Mouse (Mus musculus) liver, embryonic 14.5 days (tissue): ENCODE measurements at regions not wholly inside any gene's neighbourhood (a gene's known extent, or its start where the extent isn't known, plus 50 kb on each side); places are given as distances from the start of the nearest gene placed in this dataset.
A peak's percentile ranks its signal among the peaks of the same experiment; 100 is the strongest.

Experiments
- ATAC-seq: fragments of 200-750 bp; cut with Nextera tagmentation; 2 replicates; pipeline ENCODE4 v1.8.0; 2017; ENCODE audit warnings: moderate number of reproducible peaks, mild to moderate bottlenecking, moderate library complexity; ENCODE audit not compliant: insufficient read depth
- DNase-seq, 3 experiments: peaks; one replicate each; pipeline ENCODE4 v3.0.0-alpha.2; 2012 to 2013; ENCODE audit warnings: low read depth in 3 of 3, low spot score in 3 of 3
- H3K27ac ChIP-seq: fragments of 300-500 bp; sonication (generic); 2 replicates; pipeline ENCODE4 v1.5.1; 2014; ENCODE audit warnings: moderate library complexity, mild to moderate bottlenecking, control low read depth, inconsistent platforms
- H3K27me3 ChIP-seq: fragments of 300-500 bp; sonication (generic); 2 replicates; pipeline ENCODE4 v1.6.1; 2014; ENCODE audit warnings: mild to moderate bottlenecking, low read length, moderate library complexity; ENCODE audit not compliant: control insufficient read depth, insufficient read depth
- H3K36me3 ChIP-seq: fragments of 300-500 bp; sonication (generic); replicated peaks from 2 replicates; pipeline ENCODE4 v1.6.1; 2014; ENCODE audit warnings: low read depth; ENCODE audit not compliant: control insufficient read depth, insufficient read depth
- H3K4me1 ChIP-seq, 2 experiments: fragments of 200-500 bp in 1 of 2; fragments of 300-500 bp in 1 of 2; sonication (generic) in 1 of 2; replicated peaks; 2 replicates each; pipeline ENCODE4 v1.6.1; 2012 to 2014; ENCODE audit warnings: antibody characterized with exemption in 1 of 2, inconsistent platforms in 1 of 2, low read length in 1 of 2; ENCODE audit not compliant: control insufficient read depth in 2 of 2, insufficient read depth in 2 of 2
- H3K4me2 ChIP-seq: fragments of 300-500 bp; sonication (generic); 2 replicates; pipeline ENCODE4 v1.6.1; 2014; ENCODE audit warnings: low read depth, mild to moderate bottlenecking, control low read depth, moderate library complexity
- H3K4me3 ChIP-seq, 2 experiments: fragments of 200-500 bp in 1 of 2; fragments of 300-500 bp in 1 of 2; sonication (generic) in 1 of 2; 2 replicates each; pipeline ENCODE4 v1.5.1; 2012 to 2014; ENCODE audit warnings: low read depth in 2 of 2, low read length in 2 of 2, mild to moderate bottlenecking in 2 of 2, control low read depth in 1 of 2, inconsistent platforms in 1 of 2, moderate library complexity in 1 of 2; ENCODE audit not compliant: insufficient read depth in 1 of 2
- H3K9ac ChIP-seq: fragments of 300-500 bp; sonication (generic); replicated peaks from 2 replicates; pipeline ENCODE4 v1.6.1; 2014; ENCODE audit warnings: mild to moderate bottlenecking, control low read depth, moderate library complexity
- H3K9me3 ChIP-seq: fragments of 300-500 bp; sonication (generic); 2 replicates; pipeline ENCODE4 v1.6.1; 2016; ENCODE audit warnings: low read length, mixed read lengths; ENCODE audit not compliant: control insufficient read depth
- CTCF ChIP-seq: IDR thresholded peaks from 2 replicates; pipeline ENCODE4 v1.5.1; 2016; ENCODE audit warnings: antibody characterized with exemption, low read depth, control low read depth
- EP300 ChIP-seq: IDR thresholded peaks from 2 replicates; pipeline ENCODE4 v1.6.1; 2016; ENCODE audit warnings: antibody characterized with exemption, low read depth
- WGBS: fragments of 180-500 bp; shearing (Covaris S2); extraction: QIAGEN DNeasy Blood & Tissue Kit; methylation state at CpG from one replicate; pipeline ENCODE4 v1.1.7; 2014; ENCODE audit not compliant: insufficient replicate concordance; 5-methylcytosine and 5-hydroxymethylcytosine counted together

DNA sequence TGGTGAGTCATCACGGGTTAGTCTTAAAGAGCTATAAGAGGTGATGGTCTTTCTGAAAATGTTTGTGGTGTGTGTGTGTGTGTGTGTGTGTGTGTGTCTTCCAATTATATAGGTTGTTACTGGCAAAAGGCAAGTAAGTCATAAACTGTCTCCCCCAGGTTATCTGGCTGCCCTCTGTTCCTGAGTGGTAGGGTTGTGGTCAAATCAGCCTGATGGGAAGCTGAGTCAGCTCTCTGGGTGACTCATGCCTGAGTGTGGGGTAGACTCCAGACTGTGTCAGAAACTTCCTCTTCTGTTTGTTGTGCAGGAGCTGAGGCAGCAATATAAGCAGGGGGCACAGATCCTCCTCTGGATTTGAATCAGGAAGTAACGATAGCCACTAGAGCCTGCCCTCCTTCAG, 656.8 kb upstream of the Tgif2lx2 start:
- DNase-seq: peak in 1 of 3 experiments; percentile 6
- whole genome bisulfite sequencing: 41% methylated on average over 2 of the region's 2 CpGs
- Histone ChIP-seq H3K27ac (no peak overlapping the region), H3K27me3 (no peaks in the 10 kb centered on the region), H3K4me3 (no peak overlapping the region), H3K9me3 (no peaks in the 10 kb centered on the region), H3K4me1 (no peaks in the 10 kb centered on the region), H3K36me3 (no peaks in the 10 kb centered on the region), H3K9ac (no peak overlapping the region), H3K4me2 (no peak overlapping the region)
- no peak for TF ChIP-seq EP300
- no peak for TF ChIP-seq CTCF
- ATAC-seq: no peak
